Mouse (Mus musculus) heart, embryonic 14.5 days (tissue): ENCODE results near the gene Pcdh7. TPM values are rescaled to one million over a fixed set of nuclear protein-coding genes. Genes with fewer than 3 reads are reported as not detected.

Experiments
- ATAC-seq: fragments of 200-750 bp; cut with Nextera tagmentation; 2 replicates; pipeline ENCODE4 v1.8.0; 2017; ENCODE audit warnings: low read depth, moderate TSS enrichment; ENCODE audit not compliant: insufficient number of reproducible peaks, insufficient read depth, low FRiP score
- H3K27ac ChIP-seq, 2 experiments: fragments of 200-500 bp in 1 of 2; fragments of 300-500 bp in 1 of 2; sonication (generic) in 1 of 2; replicated peaks in 1 of 2; 2 replicates each; pipeline ENCODE4 v1.5.1; 2012 to 2014; ENCODE audit warnings: low read depth in 2 of 2, low read length in 2 of 2, control low read depth in 1 of 2, mild to moderate bottlenecking in 1 of 2, mixed read lengths in 1 of 2; ENCODE audit not compliant: control insufficient read depth in 1 of 2, insufficient read depth in 1 of 2
- H3K27me3 ChIP-seq: fragments of 300-500 bp; sonication (generic); 2 replicates; pipeline ENCODE4 v1.6.1; 2014; ENCODE audit warnings: mild to moderate bottlenecking, low read length, control low read depth; ENCODE audit not compliant: control insufficient read depth, insufficient read depth
- H3K36me3 ChIP-seq: fragments of 300-500 bp; sonication (generic); 2 replicates; pipeline ENCODE4 v1.6.1; 2014; ENCODE audit warnings: mild to moderate bottlenecking, control low read depth, low read length, mixed read lengths; ENCODE audit not compliant: control insufficient read depth, insufficient read depth
- H3K4me1 ChIP-seq, 2 experiments: fragments of 200-500 bp in 1 of 2; fragments of 300-500 bp in 1 of 2; sonication (generic) in 1 of 2; 2 replicates each; pipeline ENCODE4 v1.6.1; 2012 to 2014; ENCODE audit warnings: low read length in 2 of 2, control low read depth in 1 of 2, mixed read lengths in 1 of 2; ENCODE audit not compliant: control insufficient read depth in 2 of 2, insufficient read depth in 2 of 2
- H3K4me2 ChIP-seq: fragments of 300-500 bp; sonication (generic); 2 replicates; pipeline ENCODE4 v1.6.1; 2014; ENCODE audit warnings: mild to moderate bottlenecking, low read length
- H3K4me3 ChIP-seq, 2 experiments: fragments of 200-500 bp in 1 of 2; fragments of 300-500 bp in 1 of 2; sonication (generic) in 1 of 2; 2 replicates each; pipeline ENCODE4 v1.5.1; 2012 to 2014; ENCODE audit warnings: low read length in 2 of 2, mild to moderate bottlenecking in 2 of 2, control low read depth in 1 of 2, low read depth in 1 of 2, moderate library complexity in 1 of 2; ENCODE audit not compliant: control insufficient read depth in 1 of 2, insufficient read depth in 1 of 2
- H3K9ac ChIP-seq: fragments of 300-500 bp; sonication (generic); 2 replicates; pipeline ENCODE4 v1.6.1; 2014; ENCODE audit warnings: mild to moderate bottlenecking, low read length
- H3K9me3 ChIP-seq: fragments of 300-500 bp; sonication (generic); 2 replicates; pipeline ENCODE4 v1.6.1; 2016; ENCODE audit warnings: low read length, control low read depth; ENCODE audit not compliant: control insufficient read depth
- WGBS: fragments of 180-500 bp; shearing (Covaris S2); extraction: QIAGEN DNeasy Blood & Tissue Kit; methylation state at CpG from one replicate; pipeline ENCODE4 v1.1.7; 2014; 5-methylcytosine and 5-hydroxymethylcytosine counted together
- polyA plus RNA-seq: library from polyadenylated mRNA; unstranded; fragments of >200 nt; fragmentation: Nextera tagmentation; extraction: Ambion mirVana; gene quantifications from 2 replicates; pipeline ENCODE4 v1.2.1, GENCODE M21; 2014

Gene Pcdh7
- polyA plus RNA-seq, 1 experiment from 2014 or later, result 32.9 TPM

- no peaks in the 10 kb centered on the region for H3K36me3 ChIP-seq
- H3K4me1 ChIP-seq, result peaks cover 15 to 38% of the 10 kb centered on the region in 2 experiments
- no peaks in the 10 kb centered on the region for H3K9me3 ChIP-seq
- ATAC-seq, result no peak
- no peak overlapping the region for H3K4me2 ChIP-seq
- H3K27me3 ChIP-seq, result no peaks in the 10 kb centered on the region
- H3K9ac ChIP-seq, result no peak overlapping the region
- 6% methylated on average over 1 of the region's 1 CpGs for WGBS
- no peak overlapping the region for H3K4me3 ChIP-seq
- peak overlapping the region; percentile 7 to 61; a peak in 3 of 4 replicates for H3K27ac ChIP-seq
Measured at GRCm38 (mm10) chr5:57755791-57756190, 38.0 kb downstream of the Pcdh7 start.

GRCm38 (mm10) chr5:57756726-57757424 lies 39.1 kb downstream of the Pcdh7 start:
- no peak for ATAC-seq
- Histone ChIP-seq H3K9me3 (no peaks in the 10 kb centered on the region), H3K4me2 (no peak overlapping the region), H3K27me3 (no peaks in the 10 kb centered on the region), H3K36me3 (no peaks in the 10 kb centered on the region), H3K4me1 (peaks cover 15 to 39% of the 10 kb centered on the region in 2 experiments), H3K9ac (no peak overlapping the region), H3K27ac (peak overlapping the region; percentile 53 to 77; a peak in 3 of 4 replicates), H3K4me3 (no peak overlapping the region)
- WGBS, result 34% methylated on average over 4 of the region's 4 CpGs

- H3K9me3 ChIP-seq, result no peaks in the 10 kb centered on the region
- peak overlapping the region; percentile 53 to 77 for H3K27ac ChIP-seq
- no peaks in the 10 kb centered on the region for H3K36me3 ChIP-seq
- no peak overlapping the region for H3K4me3 ChIP-seq
- no peak overlapping the region for H3K9ac ChIP-seq
- H3K27me3 ChIP-seq, result no peaks in the 10 kb centered on the region
- no peak overlapping the region for H3K4me2 ChIP-seq
- no peak for ATAC-seq
- 28% methylated on average over 4 of the region's 4 CpGs for WGBS
- H3K4me1 ChIP-seq, result peaks cover 15 to 39% of the 10 kb centered on the region in 2 experiments
Measured at GRCm38 (mm10) chr5:57757436-57757898, 39.7 kb downstream of the Pcdh7 start.

GRCm38 (mm10) chr5:57758968-57759367 lies 41.2 kb downstream of the Pcdh7 start:
- Histone ChIP-seq H3K27ac (peak overlapping the region in 1 of 2 experiments; percentile 44; a peak in 1 of 4 replicates), H3K4me2 (no peak overlapping the region), H3K36me3 (no peaks in the 10 kb centered on the region), H3K4me1 (peaks cover 15 to 39% of the 10 kb centered on the region in 2 experiments), H3K9ac (no peak overlapping the region), H3K27me3 (no peaks in the 10 kb centered on the region), H3K4me3 (no peak overlapping the region), H3K9me3 (no peaks in the 10 kb centered on the region)
- ATAC-seq, result no peak

- Histone ChIP-seq H3K27me3 (no peaks in the 10 kb centered on the region), H3K4me3 (no peak overlapping the region), H3K36me3 (no peaks in the 10 kb centered on the region), H3K9me3 (no peaks in the 10 kb centered on the region), H3K27ac (peak overlapping the region; percentile 62 to 78), H3K4me2 (peak overlapping the region; percentile 34), H3K4me1 (peaks cover 15 to 43% of the 10 kb centered on the region in 2 experiments), H3K9ac (no peak overlapping the region)
- peak; percentile 43 for ATAC-seq
- WGBS, result 18% methylated on average over 6 of the region's 6 CpGs
Measured at GRCm38 (mm10) chr5:57760069-57761063, 42.6 kb downstream of the Pcdh7 start.

- H3K27ac ChIP-seq, result no peak overlapping the region
- H3K4me2 ChIP-seq, result no peak overlapping the region
- H3K4me3 ChIP-seq, result no peak overlapping the region
- peaks cover 1 to 16% of the 10 kb centered on the region in 2 experiments for H3K4me1 ChIP-seq
- H3K27me3 ChIP-seq, result no peaks in the 10 kb centered on the region
- no peaks in the 10 kb centered on the region for H3K9me3 ChIP-seq
- H3K9ac ChIP-seq, result no peak overlapping the region
- no peaks in the 10 kb centered on the region for H3K36me3 ChIP-seq
- no peak for ATAC-seq
- 52% methylated on average over 3 of the region's 3 CpGs for WGBS
Measured at GRCm38 (mm10) chr5:57765356-57765755, 47.6 kb downstream of the Pcdh7 start.

GRCm38 (mm10) chr5:57767346-57767745 lies 49.6 kb downstream of the Pcdh7 start:
- no peaks in the 10 kb centered on the region for H3K9me3 ChIP-seq
- H3K27ac ChIP-seq, result no peak overlapping the region
- WGBS, result 47% methylated on average over 3 of the region's 3 CpGs
- no peak overlapping the region for H3K9ac ChIP-seq
- H3K4me3 ChIP-seq, result no peak overlapping the region
- H3K27me3 ChIP-seq, result no peaks in the 10 kb centered on the region
- no peak for ATAC-seq
- H3K4me1 ChIP-seq, result peaks cover 3 to 14% of the 10 kb centered on the region in 2 experiments; a peak in 3 of 4 replicates
- no peak overlapping the region for H3K4me2 ChIP-seq
- H3K36me3 ChIP-seq, result no peaks in the 10 kb centered on the region
